26 mouse cellular contexts compared by ENCODE assay signal in genomic region chr10:64268156-64268555, GRCm38 (mm10).
DNase-seq lines count a peak whose midpoint lies in the region; ATAC-seq and TF ChIP-seq lines count a peak whose summit lies in the region.
"Had no signal": no experiment of that assay in that cellular context is flagged by ENCODE, and none has a peak within 500 bp of the region (broad histone marks: within the 10 kb centered on the region; RNA-seq: fewer than 3 reads in every experiment).

No protein-coding gene starts in this region.

- H3K9ac ChIP-seq in forebrain, embryonic 15.5 days (replicated peaks): no peak overlapping the region
- no peak overlapping the region for H3K9ac ChIP-seq in forebrain, embryonic 12.5 days
- H3K9ac ChIP-seq in forebrain, postnatal 0 days: no peak overlapping the region
- H3K9ac ChIP-seq in midbrain, embryonic 15.5 days: no peak overlapping the region
- H3K9ac ChIP-seq: embryonic facial prominence, embryonic 15.5 days; hindbrain, embryonic 14.5 days; intestine, embryonic 15.5 days; liver, postnatal 0 days; midbrain, embryonic 13.5 days; neural tube, embryonic 13.5 days had no signal

- H3K4me1 ChIP-seq in forebrain, embryonic 15.5 days: no peaks in the 10 kb centered on the region
- no peaks in the 10 kb centered on the region for H3K4me1 ChIP-seq in forebrain, embryonic 12.5 days
- no peaks in the 10 kb centered on the region for H3K4me1 ChIP-seq in forebrain, postnatal 0 days (ENCODE audit: insufficient read depth)
- H3K4me1 ChIP-seq in midbrain, embryonic 15.5 days: no peaks in the 10 kb centered on the region
- H3K4me1 ChIP-seq: embryonic facial prominence, embryonic 15.5 days; intestine, embryonic 15.5 days; limb, embryonic 10.5 days; midbrain, embryonic 13.5 days; neural tube, embryonic 13.5 days had no signal

- no peak overlapping the region for H3K4me2 ChIP-seq in forebrain, embryonic 15.5 days (replicated peaks)
- no peak overlapping the region for H3K4me2 ChIP-seq in forebrain, embryonic 12.5 days
- H3K4me2 ChIP-seq in forebrain, postnatal 0 days (ENCODE audit: low read depth): no peak overlapping the region
- H3K4me2 ChIP-seq in midbrain, embryonic 15.5 days: no peak overlapping the region
- H3K4me2 ChIP-seq: embryonic facial prominence, embryonic 15.5 days; hindbrain, embryonic 14.5 days; intestine, embryonic 15.5 days; midbrain, embryonic 13.5 days; neural tube, embryonic 13.5 days had no signal

- TF ChIP-seq CTCF in forebrain, postnatal 0 days (IDR thresholded peaks at IDR 0.05; ENCODE audit: low read depth): no peak

- no peaks in the 10 kb centered on the region for H3K27me3 ChIP-seq in forebrain, embryonic 15.5 days
- H3K27me3 ChIP-seq in forebrain, embryonic 12.5 days: no peaks in the 10 kb centered on the region
- H3K27me3 ChIP-seq in forebrain, postnatal 0 days (ENCODE audit: insufficient read depth, low read length): no peaks in the 10 kb centered on the region
- H3K27me3 ChIP-seq in midbrain, embryonic 15.5 days (replicated peaks): no peaks in the 10 kb centered on the region
- H3K27me3 ChIP-seq: embryonic facial prominence, embryonic 15.5 days; intestine, embryonic 15.5 days; midbrain, embryonic 13.5 days; neural tube, embryonic 13.5 days had no signal

- ATAC-seq in forebrain, embryonic 15.5 days (replicated peaks): 0 out of 2 replicates have a peak, but pooled peaks have one; percentile 51
- no peak for ATAC-seq in forebrain, embryonic 12.5 days (ENCODE audit: low FRiP score)
- peak; percentile 76 for ATAC-seq in forebrain, postnatal 0 days
- ATAC-seq in midbrain, embryonic 15.5 days (replicated peaks): no peak
- ATAC-seq: activated CD4-positive, CD25-positive, alpha-beta regulatory T cell, adult 4 months; intestine, embryonic 15.5 days; liver, postnatal 0 days; midbrain, embryonic 13.5 days had no signal

- intact Hi-C loops in left cerebral cortex, postnatal 4 days (cut with DNase I): no loop called here

- no peaks in the 10 kb centered on the region for H3K9me3 ChIP-seq in forebrain, embryonic 15.5 days
- H3K9me3 ChIP-seq in forebrain, embryonic 12.5 days: no peaks in the 10 kb centered on the region
- no peaks in the 10 kb centered on the region for H3K9me3 ChIP-seq in forebrain, postnatal 0 days (ENCODE audit: low read length)
- H3K9me3 ChIP-seq in midbrain, embryonic 15.5 days: no peaks in the 10 kb centered on the region
- H3K9me3 ChIP-seq: embryonic facial prominence, embryonic 15.5 days; G1E; intestine, embryonic 15.5 days; limb, embryonic 10.5 days; midbrain, embryonic 13.5 days; neural tube, embryonic 13.5 days had no signal

- H3K4me3 ChIP-seq in forebrain, embryonic 15.5 days: no peak overlapping the region
- H3K4me3 ChIP-seq in forebrain, embryonic 12.5 days (replicated peaks): no peak overlapping the region
- no peak overlapping the region for H3K4me3 ChIP-seq in forebrain, postnatal 0 days (ENCODE audit: low read depth, low read length)
- H3K4me3 ChIP-seq in midbrain, embryonic 15.5 days: no peak overlapping the region
- H3K4me3 ChIP-seq: embryonic facial prominence, embryonic 15.5 days; intestine, embryonic 15.5 days; limb, embryonic 10.5 days; midbrain, embryonic 13.5 days; neural tube, embryonic 13.5 days had no signal

- peak; percentile 41 for DNase-seq in left cerebral cortex, adult 11 months (ENCODE audit: low spot score)
- no peak for DNase-seq in left cerebral cortex, postnatal 4 days
- DNase-seq in forebrain, postnatal 0 days: peak; percentile 61
- peak; percentile 11 for DNase-seq in right cerebral cortex, postnatal 4 days
- DNase-seq in thymus, postnatal 4 days: no peak
- DNase-seq: adrenal gland, postnatal 10 days; cerebellum, adult 18-20 months; cerebellum, postnatal 36 days; gastrocnemius, postnatal 14 days; heart, adult 18-20 months; heart, postnatal 36 days; kidney, postnatal 36 days; liver, postnatal 0 days; lung, postnatal 10 days; thymus, postnatal 36 days had no signal

- H3K27ac ChIP-seq in forebrain, embryonic 15.5 days (replicated peaks): no peak overlapping the region
- H3K27ac ChIP-seq in forebrain, embryonic 12.5 days: no peak overlapping the region
- H3K27ac ChIP-seq in forebrain, postnatal 0 days (ENCODE audit: low read depth, low read length): no peak overlapping the region
- no peak overlapping the region for H3K27ac ChIP-seq in midbrain, embryonic 15.5 days
- H3K27ac ChIP-seq: embryonic facial prominence, embryonic 15.5 days; hindbrain, embryonic 14.5 days; intestine, embryonic 15.5 days; limb, embryonic 10.5 days; midbrain, embryonic 13.5 days; neural tube, embryonic 13.5 days had no signal

- 59% methylated on average over 4 of the region's 4 CpGs for WGBS in forebrain, embryonic 15.5 days
- 58% methylated on average over 4 of the region's 4 CpGs for WGBS in forebrain, embryonic 12.5 days
- 49% methylated on average over 4 of the region's 4 CpGs for WGBS in forebrain, postnatal 0 days
- 77% methylated on average over 4 of the region's 4 CpGs for WGBS in midbrain, embryonic 15.5 days

- no peaks in the 10 kb centered on the region for H3K36me3 ChIP-seq in forebrain, embryonic 15.5 days
- H3K36me3 ChIP-seq in forebrain, embryonic 12.5 days (replicated peaks): no peaks in the 10 kb centered on the region
- H3K36me3 ChIP-seq in forebrain, postnatal 0 days (ENCODE audit: insufficient read depth): no peaks in the 10 kb centered on the region
- H3K36me3 ChIP-seq in midbrain, embryonic 15.5 days (replicated peaks): no peaks in the 10 kb centered on the region
- H3K36me3 ChIP-seq: embryonic facial prominence, embryonic 15.5 days; G1E; intestine, embryonic 15.5 days; limb, embryonic 10.5 days; midbrain, embryonic 13.5 days; neural tube, embryonic 13.5 days had no signal

Comparison
In these comparisons a context has a peak if more than half of its experiments do, and no peak if none do; other contexts are left out.
1. ATAC-seq: peak in forebrain, embryonic 15.5 days (single experiment) and forebrain, postnatal 0 days (single experiment); none in forebrain, embryonic 12.5 days (single experiment) and midbrain, embryonic 15.5 days (single experiment).
2. DNase-seq: peak in left cerebral cortex, adult 11 months (single experiment), forebrain, postnatal 0 days (single experiment) and right cerebral cortex, postnatal 4 days (single experiment); none in left cerebral cortex, postnatal 4 days (single experiment) and thymus, postnatal 4 days (single experiment).